Mouse (Mus musculus): ENCODE data around the gene Tprkb. TPM values are rescaled to one million over a fixed set of nuclear protein-coding genes. Genes with fewer than 3 reads are reported as not detected.
"Not testable (repeated sequence)": the region's sequence is repeated elsewhere in the genome, so short reads cannot be mapped to it uniquely, and the experiment has no call there.

Tprkb gene
- total and polyA plus RNA-seq, 3 experiments = 11.0 to 14.1 (median 12.2) TPM

DNA sequence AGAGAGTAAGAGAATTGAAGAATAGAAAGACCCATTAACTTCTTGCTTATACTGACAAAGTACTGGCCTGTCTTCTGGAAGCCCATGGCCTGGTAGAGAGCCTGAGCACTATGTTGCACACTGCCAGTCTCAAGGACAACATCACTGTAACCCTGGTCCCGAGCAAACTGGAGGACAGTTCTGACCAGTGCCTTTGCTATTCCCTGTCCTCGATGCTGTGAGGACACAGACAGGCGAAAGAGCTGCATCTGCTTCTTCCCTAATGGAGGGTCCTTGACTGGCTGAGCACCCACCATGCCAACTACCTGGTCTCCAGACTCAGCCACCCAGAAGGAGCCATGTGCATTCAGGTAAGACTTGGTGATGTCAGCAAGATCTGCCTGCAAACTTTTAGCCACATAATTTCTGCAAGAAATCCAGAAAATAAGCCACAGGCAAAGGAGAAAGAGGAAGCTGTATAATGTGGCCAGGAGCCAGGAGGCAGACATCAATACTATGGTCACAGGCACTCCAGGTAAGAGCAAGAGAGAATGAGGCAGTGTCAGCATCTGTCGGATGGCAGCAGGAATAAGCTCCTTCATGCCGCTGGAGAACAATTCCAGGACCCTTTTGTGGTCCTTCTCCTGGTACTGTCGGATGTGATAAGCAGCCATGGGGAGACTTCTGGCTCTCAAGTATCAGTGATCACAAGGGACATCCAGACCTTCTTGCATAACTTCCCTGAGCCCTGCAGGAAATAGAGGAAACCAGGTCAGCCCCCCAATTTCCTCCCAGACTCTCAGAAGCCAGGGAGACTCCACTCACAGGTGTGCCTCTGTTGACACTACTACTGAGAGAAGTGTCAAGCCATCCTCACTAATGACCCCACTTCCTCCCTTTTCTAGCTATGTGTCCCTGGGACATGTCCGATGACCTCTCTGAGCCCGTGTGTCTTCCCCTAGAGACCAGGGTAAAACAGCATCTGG, 43.7 kb upstream of the Tprkb start:
- intact Hi-C loops (cut with DNase I) = no loop called here
- no peak for TF ChIP-seq CTCF (IDR thresholded peaks at IDR 0.05)
- TF ChIP-seq POLR2A (IDR thresholded peaks at IDR 0.05; ENCODE audit: insufficient read depth, low read depth, low read length) = no peak
- TF ChIP-seq EP300 (IDR thresholded peaks at IDR 0.05; ENCODE audit: insufficient read depth, low read depth, low read length) = no peak
- no peaks in the 10 kb centered on the region for H3K36me3 ChIP-seq (ENCODE audit: control insufficient read depth, insufficient read depth, low read length)
- H3K27me3 ChIP-seq (ENCODE audit: control insufficient read depth, insufficient read depth, low read length) = no peaks in the 10 kb centered on the region
- DNase-seq = no peak
- no peak overlapping the region for H3K27ac ChIP-seq
- H3K79me2 ChIP-seq (replicated peaks; ENCODE audit: control insufficient read depth, insufficient read depth, low read length) = no peaks in the 10 kb centered on the region
- no peaks in the 10 kb centered on the region for H3K4me1 ChIP-seq (ENCODE audit: control insufficient read depth, insufficient read depth, low read length)
- H3K9ac ChIP-seq (ENCODE audit: low read depth, low read length) = no peak overlapping the region
- 53% methylated on average over 8 of the region's 8 CpGs for WGBS
- no peak overlapping the region for H3K4me3 ChIP-seq

DNA sequence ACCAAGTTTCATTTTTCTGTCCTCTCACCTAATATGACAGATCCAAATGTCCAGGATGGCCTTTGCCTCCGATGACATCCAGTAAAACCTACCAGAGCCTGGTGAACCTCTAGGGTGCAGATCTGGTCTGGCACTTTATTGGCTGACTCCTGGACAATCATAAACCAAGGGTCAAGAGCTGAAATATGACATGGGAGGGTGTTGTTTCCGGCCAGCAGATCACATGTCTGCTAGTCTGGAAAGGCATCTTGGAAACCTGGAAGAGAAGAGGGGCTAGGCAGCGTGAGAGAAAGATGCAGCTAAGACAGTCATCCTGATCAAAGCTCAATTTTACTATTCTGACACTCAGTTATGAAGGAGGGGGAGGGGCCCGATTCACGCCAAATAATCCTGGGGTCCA, 42.7 kb upstream of the Tprkb start, which contains the start of gene Nat8f2:
TSS of gene Nat8f2 (minus strand) at position 153 of the 400 bp plus-strand sequence.
- DNase-seq; intact Hi-C loops (cut with DNase I); H3K27ac ChIP-seq; H3K79me2 ChIP-seq (replicated peaks; ENCODE audit: control insufficient read depth, insufficient read depth, low read length); H3K4me1 ChIP-seq (ENCODE audit: control insufficient read depth, insufficient read depth, low read length); H3K36me3 ChIP-seq (ENCODE audit: control insufficient read depth, insufficient read depth, low read length); H3K4me3 ChIP-seq; H3K27me3 ChIP-seq (ENCODE audit: control insufficient read depth, insufficient read depth, low read length); H3K9ac ChIP-seq (ENCODE audit: low read depth, low read length): not testable (repeated sequence)
- 84% methylated on average over 5 of the region's 5 CpGs for WGBS

DNA sequence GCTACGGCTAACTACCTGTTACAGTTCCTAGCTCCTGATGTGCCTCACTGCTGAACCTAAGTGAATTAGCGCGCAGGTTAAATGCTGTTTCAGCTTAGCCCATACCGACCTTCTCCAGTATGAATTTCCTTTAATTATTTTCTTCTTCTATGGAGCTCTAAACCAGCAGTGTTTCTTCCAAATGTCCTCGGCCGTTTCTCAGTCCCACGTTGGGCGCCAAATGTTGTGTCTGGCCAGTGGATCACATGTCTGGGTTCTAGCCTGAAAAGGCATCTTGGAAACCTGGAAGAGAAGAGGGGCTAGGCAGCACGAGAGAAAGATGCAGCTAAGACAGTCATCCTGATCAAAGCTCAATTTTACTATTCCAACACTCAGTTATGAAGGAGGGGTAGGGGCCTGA, 28.4 kb upstream of the Tprkb start:
- H3K4me3 ChIP-seq; H3K4me1 ChIP-seq (ENCODE audit: control insufficient read depth, insufficient read depth, low read length); H3K36me3 ChIP-seq (ENCODE audit: control insufficient read depth, insufficient read depth, low read length); intact Hi-C loops (cut with DNase I); H3K79me2 ChIP-seq (replicated peaks; ENCODE audit: control insufficient read depth, insufficient read depth, low read length); H3K27me3 ChIP-seq (ENCODE audit: control insufficient read depth, insufficient read depth, low read length); H3K27ac ChIP-seq; DNase-seq; H3K9ac ChIP-seq (ENCODE audit: low read depth, low read length): not testable (repeated sequence)
- WGBS = 91% methylated on average over 9 of the region's 9 CpGs

DNA sequence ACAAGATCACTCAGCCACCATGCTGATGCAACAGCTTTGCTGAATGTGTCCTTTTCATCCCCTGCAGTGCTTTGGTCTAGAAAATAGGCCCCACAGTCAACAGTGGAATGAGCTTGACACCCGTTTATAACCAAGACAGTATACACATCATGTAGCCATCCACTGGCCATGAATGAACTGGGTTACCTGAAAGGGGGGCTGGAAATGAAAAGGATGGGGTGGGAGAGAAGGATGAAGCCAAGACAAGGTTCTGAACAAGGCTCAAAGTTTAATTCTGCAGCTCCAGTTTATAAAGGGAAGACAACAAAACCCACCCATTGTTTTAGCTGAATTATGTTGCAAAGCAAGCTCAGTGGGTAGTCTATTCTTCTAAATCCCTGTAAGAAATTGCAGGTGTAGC, 27.4 kb upstream of the Tprkb start:
- DNase-seq = no peak
- H3K27ac ChIP-seq = no peak overlapping the region
- 85% methylated on average over 1 of the region's 1 CpGs for WGBS
- TF ChIP-seq CTCF (IDR thresholded peaks at IDR 0.05) (no peak), EP300 (IDR thresholded peaks at IDR 0.05; ENCODE audit: insufficient read depth, low read depth, low read length) (no peak), POLR2A (IDR thresholded peaks at IDR 0.05; ENCODE audit: insufficient read depth, low read depth, low read length) (no peak)
- H3K9ac ChIP-seq (ENCODE audit: low read depth, low read length) = no peak overlapping the region
- H3K4me3 ChIP-seq = no peak overlapping the region
- no peaks in the 10 kb centered on the region for H3K79me2 ChIP-seq (replicated peaks; ENCODE audit: control insufficient read depth, insufficient read depth, low read length)
- H3K27me3 ChIP-seq (ENCODE audit: control insufficient read depth, insufficient read depth, low read length) = no peaks in the 10 kb centered on the region
- intact Hi-C loops (cut with DNase I) = no loop called here
- H3K4me1 ChIP-seq (ENCODE audit: control insufficient read depth, insufficient read depth, low read length) = no peaks in the 10 kb centered on the region
- no peaks in the 10 kb centered on the region for H3K36me3 ChIP-seq (ENCODE audit: control insufficient read depth, insufficient read depth, low read length)

DNA sequence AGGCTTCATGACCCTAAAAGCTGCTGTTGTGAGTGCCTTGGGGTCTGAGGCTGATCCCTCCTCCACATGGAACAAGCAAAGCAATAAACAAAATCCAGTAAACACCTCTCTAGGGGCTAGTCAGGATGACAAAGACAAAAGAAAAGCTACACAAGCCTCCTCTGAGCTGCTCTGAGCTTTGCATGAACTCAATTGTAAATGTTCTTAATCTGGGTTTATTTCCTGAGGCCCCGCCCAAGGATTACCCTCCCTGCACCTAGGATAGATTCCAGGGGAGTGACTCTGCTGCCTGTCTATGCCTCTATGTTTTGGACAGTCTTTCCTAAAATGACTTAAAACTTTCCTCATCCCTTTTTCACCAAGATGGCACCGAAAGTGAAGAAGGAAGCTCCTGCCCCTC, 22.7 kb upstream of the Tprkb start:
- 87% methylated on average over 2 of the region's 2 CpGs for WGBS
- no peak overlapping the region for H3K4me3 ChIP-seq
- no peak overlapping the region for H3K9ac ChIP-seq (ENCODE audit: low read depth, low read length)
- no peak overlapping the region for H3K27ac ChIP-seq
- no peaks in the 10 kb centered on the region for H3K36me3 ChIP-seq (ENCODE audit: control insufficient read depth, insufficient read depth, low read length)
- DNase-seq = no peak
- TF ChIP-seq CTCF (IDR thresholded peaks at IDR 0.05) (no peak), EP300 (IDR thresholded peaks at IDR 0.05; ENCODE audit: insufficient read depth, low read depth, low read length) (no peak), POLR2A (IDR thresholded peaks at IDR 0.05; ENCODE audit: insufficient read depth, low read depth, low read length) (no peak)
- intact Hi-C loops (cut with DNase I) = no loop called here
- H3K79me2 ChIP-seq (replicated peaks; ENCODE audit: control insufficient read depth, insufficient read depth, low read length) = no peaks in the 10 kb centered on the region
- H3K27me3 ChIP-seq (ENCODE audit: control insufficient read depth, insufficient read depth, low read length) = no peaks in the 10 kb centered on the region
- no peaks in the 10 kb centered on the region for H3K4me1 ChIP-seq (ENCODE audit: control insufficient read depth, insufficient read depth, low read length)

DNA sequence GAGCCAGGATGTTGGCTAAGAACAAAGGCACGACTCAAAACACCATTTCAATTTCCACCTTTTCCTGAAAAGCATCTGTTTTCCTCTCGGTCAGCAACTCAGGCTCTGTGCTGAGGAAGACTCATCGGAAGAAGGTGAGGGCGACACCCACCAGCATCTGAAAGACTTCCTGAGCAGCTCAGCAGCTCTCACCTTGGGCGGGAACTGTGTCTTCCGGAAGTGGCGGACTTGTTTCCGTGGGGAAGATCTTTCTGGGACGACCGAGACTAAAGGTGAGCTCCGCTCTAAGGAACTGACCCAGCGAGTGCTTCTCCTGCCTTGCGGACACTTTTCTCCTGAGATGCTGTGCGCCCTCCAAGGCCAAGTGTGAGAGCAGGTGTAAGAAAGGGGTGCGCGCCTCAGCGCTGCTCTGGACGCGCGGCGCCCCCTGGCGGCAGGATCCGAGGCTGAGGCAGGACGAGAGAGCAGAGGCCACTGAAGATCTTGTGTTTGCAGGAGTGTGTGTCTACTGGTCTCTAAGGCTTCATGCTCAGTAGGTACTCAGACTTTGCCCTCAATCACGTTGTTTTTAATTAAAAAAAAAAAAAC, 16.5 kb upstream of the Tprkb start:
- TF ChIP-seq CTCF (IDR thresholded peaks at IDR 0.05) = peak; percentile 73
- H3K4me3 ChIP-seq; H3K4me1 ChIP-seq (ENCODE audit: control insufficient read depth, insufficient read depth, low read length); H3K27me3 ChIP-seq (ENCODE audit: control insufficient read depth, insufficient read depth, low read length); H3K9ac ChIP-seq (ENCODE audit: low read depth, low read length); H3K36me3 ChIP-seq (ENCODE audit: control insufficient read depth, insufficient read depth, low read length); H3K79me2 ChIP-seq (replicated peaks; ENCODE audit: control insufficient read depth, insufficient read depth, low read length); H3K27ac ChIP-seq: not testable (repeated sequence)
- intact Hi-C loops (cut with DNase I) = loop anchor here (5.0 kb wide), 1 partner anchor 63 kb away; the partner anchor contains the start of gene Nat8
- WGBS = 63% methylated on average over 25 of the region's 25 CpGs
- DNase-seq = peak in 1 of 2 experiments; percentile 33

DNA sequence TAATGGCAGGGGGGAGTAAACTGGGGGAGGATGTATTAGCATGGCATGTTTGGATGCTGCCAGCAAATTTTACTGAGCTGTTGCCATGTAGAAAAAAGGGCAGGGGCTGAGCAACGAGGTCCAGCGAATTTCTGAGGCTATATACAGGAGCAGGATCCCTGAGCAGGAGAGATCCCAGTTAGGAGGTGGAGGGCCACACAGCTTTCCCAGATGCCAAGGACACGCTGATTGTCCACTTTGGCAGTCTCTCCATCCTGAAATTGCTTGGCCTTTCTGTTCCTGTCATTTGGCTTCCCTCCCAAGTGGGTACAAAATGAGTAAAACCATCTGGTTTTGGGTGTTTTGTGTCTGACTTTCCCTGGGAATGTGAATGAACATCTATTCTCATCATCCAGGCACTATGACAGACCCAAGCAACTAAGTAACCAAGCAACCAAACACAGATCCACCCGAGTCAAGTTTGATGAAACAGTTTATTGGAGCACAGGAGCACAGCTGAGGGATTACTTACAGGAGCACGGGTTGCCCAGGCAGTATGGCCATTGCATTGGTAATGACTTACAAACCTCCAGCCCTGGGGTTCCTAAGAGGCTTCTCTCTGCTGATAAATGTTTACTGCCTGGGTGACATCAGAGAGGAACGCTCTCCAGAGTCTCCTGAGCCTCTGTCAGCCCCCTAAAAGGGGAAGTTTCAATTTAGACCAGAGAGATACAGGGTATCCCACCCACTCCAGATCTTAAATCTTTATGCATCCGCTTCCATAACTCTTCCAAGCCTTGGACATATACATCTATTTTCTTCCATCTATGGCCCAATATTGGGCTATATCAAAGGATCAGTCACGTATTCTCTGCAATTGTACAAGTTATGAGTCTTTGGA, 12.8 kb upstream of the Tprkb start:
- H3K4me1 ChIP-seq (ENCODE audit: control insufficient read depth, insufficient read depth, low read length); H3K9ac ChIP-seq (ENCODE audit: low read depth, low read length); H3K27me3 ChIP-seq (ENCODE audit: control insufficient read depth, insufficient read depth, low read length); H3K36me3 ChIP-seq (ENCODE audit: control insufficient read depth, insufficient read depth, low read length); H3K4me3 ChIP-seq; DNase-seq; H3K27ac ChIP-seq; H3K79me2 ChIP-seq (replicated peaks; ENCODE audit: control insufficient read depth, insufficient read depth, low read length): not testable (repeated sequence)
- 74% methylated on average over 7 of the region's 8 CpGs for WGBS
- intact Hi-C loops (cut with DNase I) = loop anchor here (5.0 kb wide), 1 partner anchor 67 kb away; the partner anchor contains the start of gene Nat8
